Mouse (Mus musculus): ENCODE measurements around the gene Acot8. TPM values are rescaled to one million over a fixed set of nuclear protein-coding genes. Genes with fewer than 3 reads are reported as not detected.

Gene Acot8
- polyA plus RNA-seq, 1 experiment from 2014 or later = 16.5 TPM

DNA sequence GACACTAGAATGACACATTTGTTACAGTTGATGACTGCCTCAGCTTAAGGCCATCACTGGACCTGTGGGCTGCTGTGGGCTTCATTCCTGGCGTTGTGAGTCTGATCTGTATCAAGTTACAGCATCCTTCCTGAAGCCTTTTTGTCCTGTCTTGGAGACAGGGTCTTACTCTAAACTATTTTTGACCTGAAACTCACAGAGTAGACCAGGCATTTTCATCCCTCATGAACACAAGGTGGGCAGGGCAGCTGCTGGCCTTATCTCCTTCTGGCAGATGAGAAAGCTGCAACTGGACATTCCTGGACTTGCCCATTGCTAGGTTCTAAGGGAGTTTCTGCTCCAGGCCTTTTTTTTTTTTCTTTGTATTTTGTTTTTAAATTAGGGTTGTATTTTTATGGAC is 46.0 kb downstream of the Acot8 start:
- H3K4me3 ChIP-seq = no peak overlapping the region
- DNase-seq (ENCODE audit: low spot score) = no peak
- no peaks in the 10 kb centered on the region for H3K9me3 ChIP-seq
- 67% methylated on average over 1 of the region's 1 CpGs for WGBS
- H3K36me3 ChIP-seq = peaks cover 100% of the 10 kb centered on the region
- no peaks in the 10 kb centered on the region for H3K27me3 ChIP-seq (ENCODE audit: insufficient read depth, poor library complexity, severe bottlenecking)
- no peaks in the 10 kb centered on the region for H3K4me1 ChIP-seq (replicated peaks)
- no peak overlapping the region for H3K27ac ChIP-seq

DNA sequence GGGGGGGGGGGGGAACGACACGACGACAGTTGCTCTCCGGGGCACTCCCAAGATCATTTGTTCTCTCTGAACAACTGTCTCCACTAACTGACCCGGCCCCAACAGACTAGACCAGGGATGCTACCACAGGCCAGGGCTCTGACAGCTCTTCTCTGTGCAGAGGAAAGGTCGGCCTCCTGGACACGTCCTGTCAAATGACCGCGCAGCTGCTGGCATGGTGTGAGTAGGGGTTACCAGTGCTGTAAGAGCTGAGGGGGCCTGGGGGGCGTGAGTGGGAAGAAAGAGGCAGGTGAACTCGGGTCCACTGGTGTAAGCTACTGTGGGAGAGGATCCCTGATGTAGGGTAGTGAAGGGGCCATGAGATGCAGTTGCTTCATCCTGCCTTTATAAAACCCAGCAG is 46.8 kb downstream of the Acot8 start:
- no peaks in the 10 kb centered on the region for H3K4me1 ChIP-seq (replicated peaks)
- 92% methylated on average over 11 of the region's 11 CpGs for WGBS
- DNase-seq (ENCODE audit: low spot score) = no peak
- no peak overlapping the region for H3K27ac ChIP-seq
- no peaks in the 10 kb centered on the region for H3K9me3 ChIP-seq
- no peak overlapping the region for H3K4me3 ChIP-seq
- no peaks in the 10 kb centered on the region for H3K27me3 ChIP-seq (ENCODE audit: insufficient read depth, poor library complexity, severe bottlenecking)
- peaks cover 100% of the 10 kb centered on the region for H3K36me3 ChIP-seq

- no peak for DNase-seq (ENCODE audit: low spot score)
- no peak overlapping the region for H3K27ac ChIP-seq
- no peaks in the 10 kb centered on the region for H3K9me3 ChIP-seq
- 87% methylated on average over 2 of the region's 2 CpGs for WGBS
- H3K36me3 ChIP-seq = peaks cover 100% of the 10 kb centered on the region
- no peaks in the 10 kb centered on the region for H3K27me3 ChIP-seq (ENCODE audit: insufficient read depth, poor library complexity, severe bottlenecking)
- H3K4me1 ChIP-seq (replicated peaks) = no peaks in the 10 kb centered on the region
- no peak overlapping the region for H3K4me3 ChIP-seq
Measured at GRCm38 (mm10) chr2:164754800-164755199, 49.9 kb downstream of the Acot8 start.

DNA sequence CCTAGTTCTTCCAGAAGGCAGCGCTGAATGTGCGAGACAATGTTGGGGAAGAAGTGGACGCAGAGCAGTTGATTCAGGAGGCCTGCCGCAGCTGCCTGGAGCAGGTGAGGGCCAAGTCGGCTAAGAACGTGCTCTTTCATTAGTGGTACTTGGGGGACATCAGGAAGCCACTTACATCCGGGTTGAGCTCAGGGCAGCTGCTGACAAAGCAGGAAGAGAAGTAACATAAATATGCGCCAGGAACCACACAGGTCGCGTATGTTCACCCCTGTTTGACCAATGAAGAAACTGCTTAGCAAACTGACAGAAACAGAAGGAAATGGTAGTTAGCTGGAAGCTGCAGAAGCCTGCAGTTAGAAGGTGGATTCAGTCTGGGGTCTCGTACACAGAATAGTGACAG is 50.6 kb downstream of the Acot8 start:
- Histone ChIP-seq H3K9me3 (no peaks in the 10 kb centered on the region), H3K36me3 (peaks cover 99% of the 10 kb centered on the region), H3K27ac (no peak overlapping the region), H3K4me1 (replicated peaks) (no peaks in the 10 kb centered on the region), H3K4me3 (no peak overlapping the region), H3K27me3 (ENCODE audit: insufficient read depth, poor library complexity, severe bottlenecking) (no peaks in the 10 kb centered on the region)
- DNase-seq (ENCODE audit: low spot score) = no peak
- 89% methylated on average over 11 of the region's 11 CpGs for WGBS

DNA sequence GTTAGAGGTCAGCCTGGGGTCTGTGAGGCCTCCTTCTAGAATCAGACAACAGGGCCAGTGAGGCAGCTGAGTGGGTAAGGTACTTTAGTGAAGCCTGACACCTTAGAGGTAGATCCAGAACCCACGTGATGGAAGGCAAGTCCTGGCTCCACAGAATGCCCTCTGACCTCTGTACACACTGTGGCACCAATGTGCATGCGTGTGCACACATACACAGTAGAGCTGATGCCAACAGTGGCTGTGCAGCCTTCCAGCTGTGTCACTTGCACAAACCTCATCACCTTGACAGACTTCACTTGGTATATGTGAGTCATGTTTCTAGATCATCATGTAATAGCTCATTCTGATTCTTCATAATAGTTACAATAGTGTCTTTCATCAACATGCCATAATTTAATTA is 52.2 kb downstream of the Acot8 start:
- DNase-seq (ENCODE audit: low spot score) = no peak
- Histone ChIP-seq H3K27ac (no peak overlapping the region), H3K9me3 (no peaks in the 10 kb centered on the region), H3K4me1 (replicated peaks) (0 out of 2 replicates have a peak, but pooled peaks cover 1% of the 10 kb centered on the region), H3K36me3 (peaks cover 99% of the 10 kb centered on the region), H3K4me3 (no peak overlapping the region), H3K27me3 (ENCODE audit: insufficient read depth, poor library complexity, severe bottlenecking) (no peaks in the 10 kb centered on the region)
- WGBS = 92% methylated on average over 2 of the region's 2 CpGs

- Histone ChIP-seq H3K9me3 (no peaks in the 10 kb centered on the region), H3K4me3 (no peak overlapping the region), H3K36me3 (peaks cover 67% of the 10 kb centered on the region), H3K27ac (no peak overlapping the region), H3K4me1 (replicated peaks) (peaks cover 20% of the 10 kb centered on the region), H3K27me3 (ENCODE audit: insufficient read depth, poor library complexity, severe bottlenecking) (no peaks in the 10 kb centered on the region)
- WGBS = 88% methylated on average over 6 of the region's 6 CpGs
- no peak for DNase-seq (ENCODE audit: low spot score)
Measured at GRCm38 (mm10) chr2:164748991-164749390, 55.7 kb downstream of the Acot8 start.

DNA sequence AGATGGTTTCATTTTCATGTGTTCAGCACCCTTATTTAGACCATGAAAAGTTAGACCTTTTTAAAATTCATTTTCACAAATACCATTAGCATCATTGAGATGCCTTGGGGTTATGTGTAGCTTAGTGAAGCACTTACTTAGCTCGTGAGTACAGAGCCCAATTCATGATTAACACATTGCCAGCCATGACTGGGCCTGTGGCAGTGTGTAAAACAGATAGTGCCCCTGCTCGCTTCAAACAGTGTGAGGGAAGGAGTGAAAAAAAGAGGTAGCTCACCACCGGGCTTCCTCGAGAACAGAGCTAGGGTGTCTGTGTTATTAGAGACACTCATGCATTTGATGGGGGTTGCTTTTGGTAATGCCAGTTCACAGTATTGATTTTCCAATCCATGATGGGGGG is 56.5 kb downstream of the Acot8 start:
- DNase-seq (ENCODE audit: low spot score) = no peak
- H3K4me1 ChIP-seq (replicated peaks) = peaks cover 20% of the 10 kb centered on the region
- H3K27me3 ChIP-seq (ENCODE audit: insufficient read depth, poor library complexity, severe bottlenecking) = no peaks in the 10 kb centered on the region
- peaks cover 59% of the 10 kb centered on the region for H3K36me3 ChIP-seq
- no peak overlapping the region for H3K27ac ChIP-seq
- 86% methylated on average over 4 of the region's 4 CpGs for WGBS
- no peak overlapping the region for H3K4me3 ChIP-seq
- no peaks in the 10 kb centered on the region for H3K9me3 ChIP-seq

DNA sequence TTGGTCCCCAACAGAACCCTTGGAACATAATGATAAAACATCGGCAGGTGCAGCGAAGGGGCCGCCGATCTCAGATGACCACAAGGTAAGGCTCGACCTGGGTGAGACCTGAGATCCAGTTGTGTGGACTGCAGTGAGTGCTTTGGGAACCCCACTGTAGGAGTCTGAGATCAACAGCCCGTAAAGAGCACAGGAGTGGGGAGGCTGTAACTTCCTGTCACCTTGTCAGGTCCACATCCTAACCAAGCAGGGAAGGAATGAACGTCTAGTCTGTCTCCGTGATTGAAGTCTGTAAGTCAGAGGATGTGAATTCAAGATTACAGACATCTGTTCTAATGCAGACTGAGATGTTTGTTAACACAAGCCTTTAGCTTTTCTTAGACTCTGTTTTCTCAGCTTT is 58.0 kb downstream of the Acot8 start:
- Histone ChIP-seq H3K9me3 (no peaks in the 10 kb centered on the region), H3K4me3 (peak overlapping the region; percentile 88), H3K36me3 (peaks cover 44% of the 10 kb centered on the region), H3K27ac (peak overlapping the region; percentile 95), H3K27me3 (ENCODE audit: insufficient read depth, poor library complexity, severe bottlenecking) (no peaks in the 10 kb centered on the region), H3K4me1 (replicated peaks) (peaks cover 20% of the 10 kb centered on the region)
- WGBS = 60% methylated on average over 8 of the region's 8 CpGs
- DNase-seq (ENCODE audit: low spot score) = no peak

- peak; percentile 94 for DNase-seq (ENCODE audit: low spot score)
- H3K9me3 ChIP-seq = no peaks in the 10 kb centered on the region
- WGBS = under 1% methylated on average over 70 of the region's 70 CpGs
- H3K27ac ChIP-seq = peak within 1 kb of the TSS; percentile 95
- H3K36me3 ChIP-seq = peaks cover 37% of the 10 kb centered on the region
- no peaks in the 10 kb centered on the region for H3K27me3 ChIP-seq (ENCODE audit: insufficient read depth, poor library complexity, severe bottlenecking)
- peak within 1 kb of the TSS; percentile 88 for H3K4me3 ChIP-seq
- H3K4me1 ChIP-seq (replicated peaks) = peaks cover 20% of the 10 kb centered on the region
Measured at GRCm38 (mm10) chr2:164745843-164746479, 58.7 kb downstream of the Acot8 start, which contains the start of the genes Wfdc3 and Dnttip1. TSS of gene Wfdc3 (minus strand) at chr2:164745931. TSS of gene Dnttip1 (plus strand) at chr2:164745983.

- no peaks in the 10 kb centered on the region for H3K9me3 ChIP-seq
- H3K27me3 ChIP-seq (ENCODE audit: insufficient read depth, poor library complexity, severe bottlenecking) = no peaks in the 10 kb centered on the region
- H3K4me1 ChIP-seq (replicated peaks) = peaks cover 20% of the 10 kb centered on the region
- peak overlapping the region; percentile 95; the same call in 1 of the 2 replicates for H3K27ac ChIP-seq
- DNase-seq (ENCODE audit: low spot score) = no peak
- H3K4me3 ChIP-seq = peak overlapping the region; percentile 88
- peaks cover 27% of the 10 kb centered on the region for H3K36me3 ChIP-seq
- 75% methylated on average over 13 of the region's 13 CpGs for whole genome bisulfite sequencing
Measured at GRCm38 (mm10) chr2:164744987-164745386, 59.7 kb downstream of the Acot8 start.

Other genes with a start within 250 kb of the Acot8 start
- gene Wfdc2, start 242.5 kb downstream of the Acot8 start, polyA plus RNA-seq (2016; fragmentation: Nextera tagmentation; extraction: Ambion mirVana) = 27.6 and 64.4 TPM in 2 replicates
- gene Spint3, start 231.4 kb downstream of the Acot8 start, polyA plus RNA-seq (2016; fragmentation: Nextera tagmentation; extraction: Ambion mirVana) = not detected in 2 replicates
- not detected in 2 replicates for gene Wfdc6a, start 219.4 kb downstream of the Acot8 start, polyA plus RNA-seq (2016; fragmentation: Nextera tagmentation; extraction: Ambion mirVana)
- gene Eppin, start 211.3 kb downstream of the Acot8 start, polyA plus RNA-seq (2016; fragmentation: Nextera tagmentation; extraction: Ambion mirVana) = not detected in 2 replicates
- gene Wfdc6b, start 191.4 kb downstream of the Acot8 start, polyA plus RNA-seq (2016; fragmentation: Nextera tagmentation; extraction: Ambion mirVana) = not detected in 2 replicates
- not detected in 2 replicates for gene Wfdc8, start 191.3 kb downstream of the Acot8 start, polyA plus RNA-seq (2016; fragmentation: Nextera tagmentation; extraction: Ambion mirVana)
- not detected in 2 replicates for gene Wfdc16, start 166.1 kb downstream of the Acot8 start, polyA plus RNA-seq (2016; fragmentation: Nextera tagmentation; extraction: Ambion mirVana)
- gene Wfdc10, start 148.8 kb downstream of the Acot8 start, polyA plus RNA-seq (2016; fragmentation: Nextera tagmentation; extraction: Ambion mirVana) = 0.51 TPM in 1 of 2 replicates, not detected in the other
- gene Wfdc9, start 148.3 kb downstream of the Acot8 start, polyA plus RNA-seq (2016; fragmentation: Nextera tagmentation; extraction: Ambion mirVana) = not detected in 2 replicates
- not detected in 2 replicates for gene Wfdc11, start 130.8 kb downstream of the Acot8 start, polyA plus RNA-seq (2016; fragmentation: Nextera tagmentation; extraction: Ambion mirVana)
- 0.15 TPM in 1 of 2 replicates, not detected in the other for gene Wfdc13, start 119.8 kb downstream of the Acot8 start, polyA plus RNA-seq (2016; fragmentation: Nextera tagmentation; extraction: Ambion mirVana)
- not detected in 2 replicates for gene Spint4, start 106.4 kb downstream of the Acot8 start, polyA plus RNA-seq (2016; fragmentation: Nextera tagmentation; extraction: Ambion mirVana)
- not detected in 2 replicates for gene Spint5, start 89.6 kb downstream of the Acot8 start, polyA plus RNA-seq (2016; fragmentation: Nextera tagmentation; extraction: Ambion mirVana)
- 0.85 and 1.4 TPM in 2 replicates for gene Wfdc3, start 59.0 kb downstream of the Acot8 start, polyA plus RNA-seq (2016; fragmentation: Nextera tagmentation; extraction: Ambion mirVana)
- gene Dnttip1, start 58.9 kb downstream of the Acot8 start, polyA plus RNA-seq (2016; fragmentation: Nextera tagmentation; extraction: Ambion mirVana) = 81.3 and 87.4 TPM in 2 replicates
- 588 and 602 TPM in 2 replicates for gene Ube2c, start 35.0 kb downstream of the Acot8 start, polyA plus RNA-seq (2016; fragmentation: Nextera tagmentation; extraction: Ambion mirVana)
- not detected in 2 replicates for gene Tnnc2, start 24.9 kb downstream of the Acot8 start, polyA plus RNA-seq (2016; fragmentation: Nextera tagmentation; extraction: Ambion mirVana)
- gene Snx21, start 19.1 kb downstream of the Acot8 start, polyA plus RNA-seq (2016; fragmentation: Nextera tagmentation; extraction: Ambion mirVana) = 10.8 and 13.7 TPM in 2 replicates
- gene Zswim3, start 216 bp upstream of the Acot8 start, polyA plus RNA-seq (2016; fragmentation: Nextera tagmentation; extraction: Ambion mirVana) = 9.3 and 12.4 TPM in 2 replicates
- 25.1 and 27.5 TPM in 2 replicates for gene Zswim1, start 17.8 kb upstream of the Acot8 start, polyA plus RNA-seq (2016; fragmentation: Nextera tagmentation; extraction: Ambion mirVana)
- not detected in 2 replicates for gene Spata25, start 23.7 kb upstream of the Acot8 start, polyA plus RNA-seq (2016; fragmentation: Nextera tagmentation; extraction: Ambion mirVana)
- gene Ctsa, start 28.0 kb upstream of the Acot8 start, polyA plus RNA-seq (2016; fragmentation: Nextera tagmentation; extraction: Ambion mirVana) = 98.2 and 104 TPM in 2 replicates
- gene Neurl2, start 28.6 kb upstream of the Acot8 start, polyA plus RNA-seq (2016; fragmentation: Nextera tagmentation; extraction: Ambion mirVana) = 4.3 and 5.1 TPM in 2 replicates
- 47.2 and 78.1 TPM in 2 replicates for gene Pltp, start 52.8 kb upstream of the Acot8 start, polyA plus RNA-seq (2016; fragmentation: Nextera tagmentation; extraction: Ambion mirVana)
- 76.1 and 88.4 TPM in 2 replicates for gene Pcif1, start 74.4 kb upstream of the Acot8 start, polyA plus RNA-seq (2016; fragmentation: Nextera tagmentation; extraction: Ambion mirVana)
- 15.3 and 18.4 TPM in 2 replicates for gene Zfp335, start 106.9 kb upstream of the Acot8 start, polyA plus RNA-seq (2016; fragmentation: Nextera tagmentation; extraction: Ambion mirVana)
- 0.56 and 1.2 TPM in 2 replicates for gene Mmp9, start 135.9 kb upstream of the Acot8 start, polyA plus RNA-seq (2016; fragmentation: Nextera tagmentation; extraction: Ambion mirVana)
- 3.1 and 5.1 TPM in 2 replicates for gene Slc12a5, start 155.9 kb upstream of the Acot8 start, polyA plus RNA-seq (2016; fragmentation: Nextera tagmentation; extraction: Ambion mirVana)
- gene Ncoa5, start 230.0 kb upstream of the Acot8 start, polyA plus RNA-seq (2016; fragmentation: Nextera tagmentation; extraction: Ambion mirVana) = 101 and 102 TPM in 2 replicates

All from hindbrain, embryonic 10.5 days (tissue).